Mouse (Mus musculus): ENCODE measurements around the gene Mib2.

GRCm38 (mm10) chr4:155700425-155700824 lies 31.4 kb upstream of the Mib2 start:
- TF ChIP-seq GATA1 (IDR thresholded peaks at IDR 0.05; ENCODE audit: low read length) (no peak), TAL1 (IDR thresholded peaks at IDR 0.05; ENCODE audit: low read length) (no peak)
